Mouse (Mus musculus): ENCODE data around the gene 1700012B09Rik. TPM values are rescaled to one million over a fixed set of nuclear protein-coding genes. Genes with fewer than 3 reads are reported as not detected.

The 1700012B09Rik gene
- total RNA-seq (2021) = not detected

DNA sequence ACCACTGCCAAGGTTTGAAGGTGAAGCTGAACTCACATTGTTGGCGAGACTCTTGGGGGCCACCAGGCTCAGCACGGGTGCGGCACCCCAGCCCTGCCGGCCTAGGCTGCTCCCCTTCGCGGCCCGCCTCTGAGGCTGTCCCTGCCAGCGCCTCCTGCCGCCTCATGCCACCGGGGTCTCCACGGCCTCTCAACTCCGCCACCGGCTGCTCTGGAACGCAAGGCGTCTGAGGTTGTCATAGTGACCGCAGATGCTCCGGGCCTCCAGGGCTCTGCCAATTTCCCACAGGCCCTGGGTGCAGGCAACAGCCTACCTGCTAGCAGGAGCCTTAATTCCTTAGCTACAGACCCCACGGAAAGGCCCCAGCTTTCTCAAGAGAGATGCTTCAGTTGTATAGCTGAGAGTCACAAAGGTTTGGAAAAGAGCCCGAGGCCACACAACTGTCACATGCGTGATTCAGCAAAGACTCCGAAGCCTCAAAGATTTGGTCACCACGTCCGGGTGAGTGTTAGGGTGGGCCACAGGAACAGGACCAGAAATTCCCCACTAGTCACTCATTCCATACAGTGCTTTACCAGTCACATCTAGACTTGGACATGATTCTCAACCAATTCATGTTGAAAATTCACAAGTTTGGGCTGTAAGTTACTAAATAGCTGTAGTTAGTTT, at the start of gene 1700012B09Rik:
Gene 1700012B09Rik (minus strand): TSS at position 228 of the 669 bp plus-strand sequence.
- DNase-seq = no peak
- intact Hi-C loops (cut with DNase I) = no loop called here

DNA sequence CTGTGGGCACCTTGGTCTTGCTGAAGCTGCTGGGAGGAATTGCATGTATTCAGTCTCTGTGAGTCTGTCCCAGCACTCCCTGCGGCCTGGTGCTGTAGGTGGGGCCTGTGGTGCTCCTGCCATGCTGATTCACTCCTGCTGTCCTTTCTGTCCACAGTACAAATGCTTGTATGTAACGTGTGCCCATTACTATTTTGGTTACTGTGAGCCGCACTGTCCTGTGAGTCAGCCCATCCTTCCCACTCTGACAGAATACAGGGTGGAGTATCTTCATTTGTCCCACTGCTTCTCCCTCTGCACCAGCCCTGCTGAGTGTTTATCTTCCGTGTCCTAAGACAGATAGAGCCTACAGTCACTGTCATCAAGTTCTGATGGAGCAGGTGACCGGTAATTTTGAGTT, 39.3 kb upstream of the 1700012B09Rik start:
- intact Hi-C loops (cut with DNase I) = no loop called here
- no peak for DNase-seq

- intact Hi-C loops (cut with DNase I) = no loop called here
- no peak for DNase-seq
These were observed 36.0 kb upstream of the 1700012B09Rik start for GRCm38 (mm10) chr9:14806786-14807185.

DNA sequence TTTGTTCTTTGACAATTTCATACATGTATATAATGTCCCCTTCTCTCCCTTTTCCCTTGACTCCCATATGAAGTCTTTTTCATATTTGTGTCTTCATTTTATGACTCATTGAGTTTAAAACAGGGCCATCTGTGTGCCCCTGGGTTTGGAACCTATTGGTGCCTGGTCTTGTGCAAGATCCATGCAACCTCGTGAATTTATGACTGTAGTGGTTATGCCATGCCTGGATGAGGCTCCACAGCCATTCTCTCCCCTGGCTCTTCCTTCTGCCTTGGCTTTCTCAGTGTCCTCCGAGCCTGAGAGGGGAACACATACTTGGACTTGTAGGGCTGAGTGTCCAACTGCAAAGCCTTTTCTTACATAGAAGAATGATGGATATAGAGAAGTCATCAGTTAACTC, 34.9 kb upstream of the 1700012B09Rik start:
- no peak for DNase-seq
- intact Hi-C loops (cut with DNase I) = no loop called here

GRCm38 (mm10) chr9:14787356-14787755, 16.5 kb upstream of the 1700012B09Rik start:
- DNase-seq = no peak
- intact Hi-C loops (cut with DNase I) = no loop called here

DNA sequence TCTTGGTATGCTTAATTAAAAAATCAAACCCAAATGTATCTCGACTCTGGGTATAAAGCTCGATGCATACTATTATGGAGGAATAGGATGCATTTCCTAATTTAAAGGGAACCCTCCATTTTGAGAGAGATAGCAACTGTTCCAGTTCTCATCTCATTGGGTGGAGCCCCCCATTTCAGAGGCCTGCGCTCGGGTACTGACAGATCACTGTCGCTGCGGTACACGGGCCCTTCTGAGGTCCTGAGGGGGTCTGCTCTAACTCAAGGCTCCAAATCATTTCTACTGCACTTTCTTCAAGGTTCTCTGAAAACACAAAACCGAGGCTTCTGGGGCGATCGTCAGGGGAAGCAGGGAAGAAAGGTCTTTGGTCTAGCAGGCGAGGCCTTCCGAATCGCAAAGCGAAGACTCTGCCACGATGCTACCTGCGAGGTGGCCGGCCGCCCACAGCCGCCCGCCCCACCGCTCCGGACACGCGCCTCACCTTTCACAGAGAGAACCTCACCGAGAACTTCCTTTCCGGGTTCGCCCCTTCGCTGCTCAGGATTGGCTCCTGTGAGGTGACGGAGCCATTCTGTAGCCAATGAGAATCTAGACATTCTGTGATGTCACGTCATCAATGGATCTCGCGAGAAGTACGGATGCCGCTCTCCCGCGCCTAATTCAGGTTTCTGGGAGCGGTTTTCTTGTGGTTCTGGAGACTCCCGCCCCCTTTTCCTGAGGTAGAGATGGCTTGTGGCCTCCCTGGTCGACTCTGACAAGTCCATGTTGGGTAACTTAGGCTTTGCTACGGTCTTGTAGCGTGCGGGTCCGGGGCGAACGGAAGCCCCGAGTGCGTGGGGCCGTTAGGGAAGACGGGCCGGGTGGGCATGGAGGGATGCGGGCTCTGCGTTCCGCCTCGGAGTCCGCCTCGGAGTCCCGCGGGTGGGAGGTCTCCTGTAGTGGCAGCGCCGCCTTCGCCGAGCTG, 13.5 kb upstream of the 1700012B09Rik start, which contains the start of the genes Mre11a and Ankrd49:
Gene Mre11a (plus strand): TSS at position 616 of the 964 bp plus-strand sequence.
Gene Ankrd49 (minus strand): TSS at position 818 of the 964 bp plus-strand sequence.
- intact Hi-C loops (cut with DNase I) = no loop called here

DNA sequence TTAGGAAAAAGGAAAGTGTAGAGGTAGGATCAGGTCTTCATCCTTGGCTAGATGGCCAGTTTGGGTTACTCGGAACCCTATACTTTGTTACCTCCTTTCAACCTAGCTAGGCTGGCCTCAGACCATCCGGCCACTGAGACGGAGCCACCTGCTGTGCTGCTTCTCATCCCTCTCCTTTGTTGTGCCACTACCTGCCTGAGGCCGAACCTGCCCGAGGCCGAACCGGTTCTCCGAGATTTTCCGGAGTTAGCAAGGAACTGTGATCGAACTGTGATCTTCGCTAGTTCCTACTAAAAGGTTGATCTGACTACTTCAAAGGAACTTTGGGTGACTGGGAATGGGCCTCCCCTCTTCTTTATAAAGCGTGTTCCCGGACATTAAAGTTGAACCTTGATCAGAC, 7.5 kb upstream of the 1700012B09Rik start:
- no peak for DNase-seq
- intact Hi-C loops (cut with DNase I) = no loop called here

More for the DNA sequence above, 13.5 kb upstream of the 1700012B09Rik start, which contains the start of the genes Mre11a and Ankrd49:
- peak; percentile 96 for DNase-seq

- intact Hi-C loops (cut with DNase I) = loop anchor here (2.0 kb wide), 1 partner anchor 241 kb away; no protein-coding TSS in a partner anchor
These were observed 3.0 kb upstream of the 1700012B09Rik start for GRCm38 (mm10) chr9:14773813-14774212.

DNA sequence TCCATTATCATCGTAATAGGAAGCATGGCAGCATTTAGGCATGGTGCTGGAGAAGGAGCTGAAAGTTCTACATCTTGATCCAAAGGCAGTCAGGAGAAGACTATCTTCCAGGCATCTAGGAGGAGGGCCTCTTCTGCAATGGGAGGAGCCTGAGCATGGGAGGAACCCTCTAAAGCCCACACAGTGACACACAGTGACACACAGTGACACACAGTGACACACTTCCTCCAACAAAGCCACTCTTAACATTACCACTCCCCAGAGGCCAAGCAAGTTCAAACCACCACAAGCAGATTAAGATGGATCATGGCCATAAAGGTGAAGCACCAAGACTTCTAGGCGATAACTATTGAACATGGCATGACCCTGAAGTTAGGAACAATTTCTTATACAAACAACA, 1.2 kb upstream of the 1700012B09Rik start:
- intact Hi-C loops (cut with DNase I) = loop anchor here (2.0 kb wide), 1 partner anchor 243 kb away; no protein-coding TSS in a partner anchor
- no peak for DNase-seq

More at GRCm38 (mm10) chr9:14773813-14774212, 3.0 kb upstream of the 1700012B09Rik start:
- DNase-seq = no peak

DNA sequence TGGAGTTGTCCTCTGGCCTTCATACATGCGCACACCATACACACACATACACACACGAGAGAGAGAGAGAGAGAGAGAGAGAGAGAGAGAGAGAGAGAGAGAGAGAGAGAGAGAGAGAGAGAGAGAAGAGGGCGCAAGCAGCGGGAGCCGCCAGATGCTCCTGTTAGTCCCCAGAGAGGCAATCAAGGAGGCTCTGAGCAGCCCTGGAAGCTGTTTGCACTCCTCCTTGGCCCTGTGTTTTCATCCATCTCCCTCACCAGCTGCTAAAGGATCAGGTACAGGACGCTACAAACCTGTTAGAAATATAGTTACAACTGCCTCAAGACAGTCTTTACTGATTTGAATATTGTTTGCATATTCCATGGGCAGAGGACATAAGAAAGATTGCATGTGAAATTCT, 1.0 kb downstream of the 1700012B09Rik start:
- no peak for DNase-seq

GRCm38 (mm10) chr9:14764765-14765164, 6.1 kb downstream of the 1700012B09Rik start:
- intact Hi-C loops (cut with DNase I) = loop anchor here (2.0 kb wide), 1 partner anchor 252 kb away; no protein-coding TSS in a partner anchor
- DNase-seq = peak; percentile 36 to 65

More for the DNA sequence above, 1.0 kb downstream of the 1700012B09Rik start:
- intact Hi-C loops (cut with DNase I) = no loop called here

GRCm38 (mm10) chr9:14759261-14759660, 11.6 kb downstream of the 1700012B09Rik start:
- DNase-seq = no peak
- intact Hi-C loops (cut with DNase I) = no loop called here

DNA sequence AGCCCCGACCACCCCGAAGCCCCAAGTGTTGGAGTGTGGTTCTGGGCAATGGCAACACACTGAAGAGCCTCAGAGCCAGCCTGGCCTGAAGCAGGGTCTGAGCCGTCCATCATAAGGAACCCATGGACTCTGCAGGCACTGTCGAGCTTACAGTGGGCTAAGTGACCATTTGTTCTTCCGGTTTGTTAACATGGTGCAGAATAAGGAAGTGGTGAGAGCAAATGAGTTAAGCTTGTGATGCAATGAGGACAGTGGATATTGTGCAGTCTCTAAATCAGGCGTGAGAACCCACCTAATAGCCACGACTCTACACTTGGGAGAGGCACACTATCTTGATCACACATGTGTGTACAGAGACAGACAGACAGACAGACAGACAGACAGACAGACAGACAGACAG, 12.2 kb downstream of the 1700012B09Rik start:
- DNase-seq = no peak
- intact Hi-C loops (cut with DNase I) = no loop called here

- no peak for DNase-seq
- intact Hi-C loops (cut with DNase I) = no loop called here
These were observed 16.4 kb downstream of the 1700012B09Rik start for GRCm38 (mm10) chr9:14754469-14754868.

DNA sequence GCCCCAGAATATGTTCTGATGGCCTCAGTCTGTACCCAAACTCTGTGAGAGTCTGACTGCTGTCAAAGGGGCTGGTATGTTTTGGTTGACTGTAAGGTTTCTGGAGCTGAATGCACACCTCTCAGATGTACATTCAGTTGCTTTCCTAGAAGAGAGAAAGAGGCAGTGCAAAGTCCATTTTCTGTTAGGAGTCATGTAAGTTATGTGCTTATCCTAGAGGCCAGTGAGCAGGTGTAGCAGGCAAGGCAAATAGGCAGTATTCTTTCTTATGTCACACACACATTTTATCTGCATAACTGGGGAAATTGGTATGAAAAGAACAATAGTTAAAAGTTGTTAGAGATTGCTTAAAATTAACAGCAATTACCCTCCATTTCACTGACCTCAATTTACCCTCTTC, 16.9 kb downstream of the 1700012B09Rik start:
- DNase-seq = no peak
- intact Hi-C loops (cut with DNase I) = no loop called here

DNA sequence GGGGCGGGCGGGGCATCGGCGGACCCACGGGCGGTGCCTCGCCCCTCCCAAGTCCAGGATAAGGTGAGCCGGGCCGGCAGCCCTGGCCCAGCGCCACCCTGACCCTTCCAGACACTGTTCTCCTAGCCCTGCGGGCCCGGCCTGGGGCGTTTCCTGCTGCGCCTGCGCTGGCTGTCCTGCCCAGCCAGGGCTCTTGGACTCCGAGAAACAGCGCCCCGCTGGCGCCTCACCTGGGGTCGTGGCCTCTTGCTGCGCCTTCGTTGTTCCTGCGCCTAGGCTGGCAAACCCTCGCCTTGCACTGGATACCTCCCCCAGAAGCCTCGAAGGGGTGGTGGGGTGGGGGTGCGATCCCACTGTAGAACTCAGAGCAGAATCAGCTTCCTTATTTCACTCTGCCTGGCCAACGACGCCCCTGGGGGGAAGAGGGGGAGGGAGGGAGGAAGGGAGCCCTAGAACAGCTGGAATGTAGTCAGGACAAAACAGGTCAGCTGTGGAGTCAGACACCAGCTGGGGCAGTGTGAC, 18.8 kb downstream of the 1700012B09Rik start, which contains the start of gene Fut4:
Gene Fut4 (minus strand): TSS at position 393 of the 522 bp plus-strand sequence.
- intact Hi-C loops (cut with DNase I) = no loop called here
- DNase-seq = peak; percentile 67 to 69

DNA sequence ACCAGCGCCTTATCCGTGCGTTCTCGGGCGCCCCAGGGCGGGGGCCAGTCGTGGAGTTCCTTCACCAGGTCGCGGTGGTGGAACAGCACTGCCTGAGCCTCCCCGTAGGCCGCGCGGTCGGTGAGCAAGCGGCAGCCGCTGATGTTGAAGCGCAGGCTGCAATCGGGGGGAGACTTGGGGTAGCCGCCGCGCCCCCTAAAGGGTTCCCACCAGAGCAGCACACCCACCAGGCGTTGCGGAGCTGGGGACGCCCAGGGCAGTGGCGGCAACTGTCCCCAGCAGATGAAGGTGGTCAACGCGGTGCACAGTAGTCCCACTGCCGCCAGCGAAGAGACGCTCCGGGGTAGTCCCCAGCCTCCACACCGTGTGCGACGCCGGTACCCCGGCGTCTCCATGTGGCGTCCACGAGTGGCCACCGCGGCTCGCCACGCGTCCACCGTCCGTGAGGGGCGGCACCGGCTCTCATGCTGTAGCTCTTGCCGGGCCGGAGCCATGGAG, 19.3 kb downstream of the 1700012B09Rik start:
- intact Hi-C loops (cut with DNase I) = no loop called here
- peak in 1 of 2 experiments; percentile 19 for DNase-seq

GRCm38 (mm10) chr9:14750901-14751502, 19.8 kb downstream of the 1700012B09Rik start:
- peak; percentile 4 to 32 for DNase-seq
- intact Hi-C loops (cut with DNase I) = no loop called here

- no peak for DNase-seq
- intact Hi-C loops (cut with DNase I) = no loop called here
These were observed 30.5 kb downstream of the 1700012B09Rik start, which contains the start of gene Piwil4 for GRCm38 (mm10) chr9:14740151-14740924. Gene Piwil4, minus strand, starts transcription at chr9:14740733.

All from heart, postnatal 10 days (tissue).